Mouse (Mus musculus) CH12.LX (cell line): ENCODE data around the gene Tnnc1. TPM values are rescaled to one million over a fixed set of nuclear protein-coding genes. Genes with fewer than 3 reads are reported as not detected.

ENCODE experiments used
- DNase-seq: peaks from one replicate; pipeline ENCODE4 v3.0.0-alpha.2; 2013; ENCODE audit errors: extremely low read depth
- H3K27ac ChIP-seq: 2 replicates; pipeline ENCODE4 v1.5.1; 2012; ENCODE audit warnings: low read depth, mild to moderate bottlenecking, control low read depth, moderate library complexity; ENCODE audit not compliant: insufficient read depth
- H3K27me3 ChIP-seq: replicated peaks from 2 replicates; pipeline ENCODE3; 2012; ENCODE audit warnings: inconsistent platforms
- H3K36me3 ChIP-seq, 2 experiments: replicated peaks in 1 of 2; 2 replicates each; pipeline versions ENCODE3 to v1.6.1; 2012; ENCODE audit warnings: inconsistent platforms in 1 of 2, low read length in 1 of 2, mild to moderate bottlenecking in 1 of 2, mixed read lengths in 1 of 2, moderate library complexity in 1 of 2; ENCODE audit not compliant: control insufficient read depth in 1 of 2, insufficient read depth in 1 of 2
- H3K4me1 ChIP-seq, 2 experiments: 2 replicates each; pipeline ENCODE4 v1.6.1; 2012; ENCODE audit warnings: inconsistent platforms in 1 of 2, moderate library complexity in 1 of 2; ENCODE audit not compliant: insufficient read depth in 2 of 2, control insufficient read depth in 1 of 2
- H3K4me2 ChIP-seq: 2 replicates; pipeline ENCODE4 v1.6.1; 2012; ENCODE audit warnings: low read depth, mild to moderate bottlenecking, control low read depth; ENCODE audit not compliant: poor library complexity, insufficient read depth, severe bottlenecking
- H3K4me3 ChIP-seq, 3 experiments: fragments of 150-350 bp in 1 of 3; sonication (generic) in 1 of 3; replicated peaks in 1 of 3; 2 replicates each; pipeline versions ENCODE3 to v1.5.1; 2011 to 2012; ENCODE audit warnings: low read depth in 2 of 3, low read length in 2 of 3, mild to moderate bottlenecking in 2 of 3, moderate library complexity in 2 of 3, control low read depth in 1 of 3, improper control_type of control experiment in 1 of 3, inconsistent platforms in 1 of 3, mixed read lengths in 1 of 3; ENCODE audit not compliant: poor library complexity in 1 of 3
- H3K79me2 ChIP-seq: replicated peaks from 2 replicates; pipeline ENCODE4 v1.6.1; 2012; ENCODE audit warnings: mild to moderate bottlenecking, moderate library complexity; ENCODE audit not compliant: control insufficient read depth, poor library complexity, insufficient read depth, severe bottlenecking; ENCODE audit errors: extremely low read depth
- H3K9ac ChIP-seq: 2 replicates; pipeline ENCODE4 v1.6.1; 2012; ENCODE audit warnings: low read depth, mild to moderate bottlenecking, control low read depth, moderate library complexity; ENCODE audit not compliant: insufficient read depth
- H3K9me3 ChIP-seq: replicated peaks from 2 replicates; pipeline ENCODE3; 2012; ENCODE audit warnings: low read length, inconsistent platforms, mixed read lengths
- CHD2 ChIP-seq: IDR thresholded peaks from 2 replicates; pipeline ENCODE4 v1.6.1; 2011; ENCODE audit warnings: low read length, improper control_type of control experiment
- E2F4 ChIP-seq: IDR thresholded peaks from 2 replicates; pipeline ENCODE4 v1.6.1; 2011; ENCODE audit warnings: low read depth, low read length, improper control_type of control experiment; ENCODE audit not compliant: insufficient replicate concordance
- EP300 ChIP-seq: IDR thresholded peaks from 2 replicates; pipeline ENCODE4 v1.6.1; 2011; ENCODE audit warnings: low read length, improper control_type of control experiment
- GABPA ChIP-seq: IDR thresholded peaks from 2 replicates; pipeline ENCODE4 v1.6.1; 2012; ENCODE audit warnings: low read depth, low read length, improper control_type of control experiment, inconsistent platforms; ENCODE audit not compliant: insufficient replicate concordance
- IRF4 ChIP-seq: IDR thresholded peaks from 2 replicates; pipeline ENCODE4 v1.6.1; 2014; ENCODE audit warnings: low read depth, mild to moderate bottlenecking, inconsistent platforms, low read length, improper control_type of control experiment
- MAFK ChIP-seq: IDR thresholded peaks from 2 replicates; pipeline ENCODE4 v1.6.1; 2011; ENCODE audit warnings: low read length, improper control_type of control experiment; ENCODE audit not compliant: insufficient replicate concordance
- MAX ChIP-seq: IDR thresholded peaks from 2 replicates; pipeline ENCODE4 v1.6.1; 2011; ENCODE audit warnings: low read length, improper control_type of control experiment
- MAZ ChIP-seq: IDR thresholded peaks from 2 replicates; pipeline ENCODE4 v1.6.1; 2012; ENCODE audit warnings: low read depth, mild to moderate bottlenecking, inconsistent platforms, low read length, improper control_type of control experiment, moderate library complexity
- MEF2A ChIP-seq: IDR thresholded peaks from 2 replicates; pipeline ENCODE4 v1.6.1; 2014; ENCODE audit warnings: low read depth, mild to moderate bottlenecking, inconsistent platforms, low read length, improper control_type of control experiment, borderline replicate concordance
- MXI1 ChIP-seq: IDR thresholded peaks from 2 replicates; pipeline ENCODE4 v1.6.1; 2011; ENCODE audit warnings: mild to moderate bottlenecking, low read depth, low read length, improper control_type of control experiment
- NELFE ChIP-seq: IDR thresholded peaks from 2 replicates; pipeline ENCODE4 v1.6.1; 2011; ENCODE audit warnings: low read depth, low read length, improper control_type of control experiment
- NRF1 ChIP-seq: IDR thresholded peaks from 2 replicates; pipeline ENCODE4 v1.6.1; 2014; ENCODE audit warnings: low read depth, mild to moderate bottlenecking, inconsistent platforms, low read length, improper control_type of control experiment, moderate library complexity
- POLR2A ChIP-seq: IDR thresholded peaks from 2 replicates; pipeline ENCODE4 v1.6.1; 2011; ENCODE audit warnings: low read depth, mild to moderate bottlenecking, improper control_type of control experiment, low read length
- RCOR1 ChIP-seq: conservative IDR thresholded peaks from 2 replicates; pipeline ENCODE4 v1.6.1; 2012; ENCODE audit warnings: low read depth, mild to moderate bottlenecking, inconsistent platforms, low read length, improper control_type of control experiment
- TCF12 ChIP-seq: IDR thresholded peaks from 2 replicates; pipeline ENCODE4 v1.6.1; 2014; ENCODE audit warnings: low read depth, mild to moderate bottlenecking, inconsistent platforms, low read length, improper control_type of control experiment
- USF1 ChIP-seq: IDR thresholded peaks from 2 replicates; pipeline ENCODE4 v1.6.1; 2014; ENCODE audit warnings: low read depth, mild to moderate bottlenecking, inconsistent platforms, low read length, improper control_type of control experiment
- USF2 ChIP-seq: conservative IDR thresholded peaks from 2 replicates; pipeline ENCODE4 v1.6.1; 2011; ENCODE audit warnings: low read depth, low read length, improper control_type of control experiment
- ZC3H11A ChIP-seq: IDR thresholded peaks from 2 replicates; pipeline ENCODE4 v1.6.1; 2012; ENCODE audit warnings: low read depth, mild to moderate bottlenecking, inconsistent platforms, low read length, improper control_type of control experiment
- ZKSCAN1 ChIP-seq: IDR thresholded peaks from 2 replicates; pipeline ENCODE4 v1.6.1; 2012; ENCODE audit warnings: low read depth, inconsistent platforms, low read length, improper control_type of control experiment, borderline replicate concordance
- ZNF384 ChIP-seq: IDR thresholded peaks from 2 replicates; pipeline ENCODE4 v1.6.1; 2012; ENCODE audit warnings: low read depth, low read length, improper control_type of control experiment, inconsistent platforms
- dilution Hi-C: fragments of 300-500 bp; cut with MboI; formaldehyde crosslinking; loops from 2 replicates; pipeline ENCODE4 v1.14.3; 2020; ENCODE audit warnings: low sequenced_read_pairs; ENCODE audit not compliant: extremely low pct_unique_long_range_greater_than_20kb, extremely low pct_ligation_motif_present
- in situ Hi-C: fragments of 300-500 bp; cut with MboI; formaldehyde crosslinking; loops from 3 replicates; pipeline ENCODE4 v1.14.3; 2019; ENCODE audit warnings: low sequenced_read_pairs, low pct_ligation_motif_present, low pct_unique_long_range_greater_than_20kb, mixed read lengths
- polyA plus RNA-seq: library from polyadenylated mRNA; unstranded; fragments of >175 nt; gene quantifications from 2 replicates; pipeline ENCODE4 v1.2.1, GENCODE M21; 2012; ENCODE audit warnings: low read depth; ENCODE audit not compliant: insufficient read length
- total RNA-seq, 2 experiments: library from RNA; depleted of rRNA; stranded (reverse); fragments of 300-350 nt in 1 of 2; fragments of >200 nt in 1 of 2; gene quantifications; 2 replicates each; pipeline ENCODE4 v1.2.3; 2012 to 2014

Tnnc1 gene
- total and polyA plus RNA-seq, 3 experiments = 0.25 to 0.66 (median 0.63) TPM

GRCm38 (mm10) chr14:31207070-31207830 is 862 bp upstream of the Tnnc1 start:
- H3K79me2 ChIP-seq = peaks cover 29% of the 10 kb centered on the region
- in situ Hi-C loops (no loop called here), dilution Hi-C loops (no loop called here)
- H3K27me3 ChIP-seq = peaks cover 12% of the 10 kb centered on the region
- peak overlapping the region; percentile 29; the same call in 1 of the 2 replicates for H3K9ac ChIP-seq
- H3K27ac ChIP-seq = no peak overlapping the region
- H3K36me3 ChIP-seq = peaks cover 16 to 26% of the 10 kb centered on the region in 2 experiments
- no peak for TF ChIP-seq ZKSCAN1
- TF ChIP-seq MEF2A = no peak
- TF ChIP-seq USF2 = no peak
- no peak for TF ChIP-seq RCOR1
- no peak for TF ChIP-seq IRF4
- no peak for TF ChIP-seq ZNF384
- no peak for TF ChIP-seq POLR2A
- TF ChIP-seq USF1 = no peak
- no peak for TF ChIP-seq GABPA
- no peak for TF ChIP-seq CHD2
- no peak for TF ChIP-seq EP300
- TF ChIP-seq NELFE = no peak
- TF ChIP-seq E2F4 = no peak
- no peak for TF ChIP-seq MXI1
- no peak for TF ChIP-seq TCF12
- no peak for TF ChIP-seq MAX
- no peak for TF ChIP-seq MAZ
- TF ChIP-seq, all 38 proteins: peak for 0
- peak overlapping the region; percentile 61 to 79 (median 63) for H3K4me3 ChIP-seq
- H3K9me3 ChIP-seq = no peaks in the 10 kb centered on the region
- no peak for DNase-seq
- peak overlapping the region; percentile 57 for H3K4me2 ChIP-seq
- H3K4me1 ChIP-seq = peaks cover 5 to 24% of the 10 kb centered on the region in 2 experiments; a peak in 3 of 4 replicates

- TF ChIP-seq ZC3H11A (no peak), MAX (no peak), ZNF384 (no peak), MAFK (no peak), ZKSCAN1 (no peak), NRF1 (no peak)
- H3K79me2 ChIP-seq = peaks cover 23% of the 10 kb centered on the region
- in situ Hi-C loops = no loop called here
- peaks cover 12% of the 10 kb centered on the region for H3K27me3 ChIP-seq
- H3K4me1 ChIP-seq = peaks cover 5 to 20% of the 10 kb centered on the region in 2 experiments; a peak in 3 of 4 replicates
- no peak overlapping the region for H3K9ac ChIP-seq
- dilution Hi-C loops = no loop called here
- H3K4me3 ChIP-seq = no peak overlapping the region
- no peak overlapping the region for H3K4me2 ChIP-seq
- no peaks in the 10 kb centered on the region for H3K9me3 ChIP-seq
- H3K36me3 ChIP-seq = peaks cover 2 to 8% of the 10 kb centered on the region in 2 experiments
- no peak overlapping the region for H3K27ac ChIP-seq
- no peak for DNase-seq
Measured at GRCm38 (mm10) chr14:31209133-31209557, 1.0 kb downstream of the Tnnc1 start.
